Mouse (Mus musculus) spleen, postnatal 4 days (tissue): ENCODE measurements around the gene Adam26a.
"Not testable (repeated sequence)": the region's sequence is repeated elsewhere in the genome, so short reads cannot be mapped to it uniquely, and the experiment has no call there.

Source experiments
- DNase-seq, 2 experiments: peaks; one replicate each; pipeline ENCODE4 v3.0.0; 2022; ENCODE audit warnings: low spot score in 2 of 2

Gene Adam26a

DNA sequence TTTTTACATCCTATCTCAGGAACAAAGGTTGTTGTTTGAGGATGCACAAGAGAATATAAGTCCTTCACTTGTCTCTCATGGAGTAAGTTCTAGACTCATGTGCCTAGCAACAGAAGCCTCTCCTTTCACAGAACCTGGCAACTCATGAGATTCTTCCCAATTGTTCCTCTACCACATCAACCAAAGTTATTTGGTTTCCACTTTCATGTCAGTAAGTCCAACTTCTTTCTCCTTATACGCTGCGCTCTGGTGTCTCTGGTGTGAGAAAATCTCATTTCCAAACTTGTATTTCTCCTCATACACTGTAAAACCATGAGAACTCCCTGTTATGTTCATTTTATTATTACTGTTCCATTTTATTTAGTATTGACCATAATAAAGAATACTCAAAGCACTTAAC is at the start of gene Adam26a:
Gene Adam26a (minus strand): TSS at position 101 of the 400 bp plus-strand sequence.
- DNase-seq: not testable (repeated sequence)

DNA sequence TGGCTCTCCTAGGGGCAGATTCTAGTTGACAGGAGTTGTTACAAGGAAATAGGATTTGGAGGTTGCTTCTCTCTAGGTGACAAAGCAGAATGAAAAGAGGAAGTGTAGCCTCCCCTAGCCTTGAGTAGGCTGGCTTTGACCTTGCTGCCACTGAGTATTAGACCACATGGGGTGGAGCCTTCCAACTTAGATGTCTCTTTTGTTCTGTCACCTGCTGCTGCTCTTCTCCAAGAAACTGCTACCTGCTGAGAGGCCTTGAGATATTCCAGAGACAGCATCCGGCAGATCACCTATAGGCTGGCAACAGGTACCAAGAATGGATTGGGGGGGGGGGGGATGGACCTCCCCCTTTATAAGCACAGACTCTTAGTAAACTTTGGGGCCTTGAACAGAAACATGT is 39.5 kb upstream of the Adam26a start:
- DNase-seq: no peak

DNA sequence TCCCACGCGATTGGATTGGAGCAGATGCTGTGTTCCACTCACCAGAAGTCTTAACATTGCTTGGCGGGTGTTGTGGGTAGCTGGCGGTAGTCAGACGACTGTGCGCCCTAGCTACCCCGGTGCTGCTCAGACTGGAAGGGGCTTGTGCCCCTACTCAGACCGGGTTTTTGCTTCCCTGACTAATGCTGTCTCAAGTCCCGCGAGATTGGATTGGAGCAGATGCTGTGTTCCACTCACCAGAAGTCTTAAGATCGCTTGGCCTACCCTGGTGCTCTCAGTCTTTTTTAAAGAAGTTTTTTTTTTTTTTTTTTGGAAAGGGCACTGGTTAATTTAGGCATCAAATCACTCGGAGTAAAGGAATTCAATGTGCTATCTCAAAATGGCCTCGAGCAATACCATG is 27.1 kb upstream of the Adam26a start:
- DNase-seq: not testable (repeated sequence)

DNA sequence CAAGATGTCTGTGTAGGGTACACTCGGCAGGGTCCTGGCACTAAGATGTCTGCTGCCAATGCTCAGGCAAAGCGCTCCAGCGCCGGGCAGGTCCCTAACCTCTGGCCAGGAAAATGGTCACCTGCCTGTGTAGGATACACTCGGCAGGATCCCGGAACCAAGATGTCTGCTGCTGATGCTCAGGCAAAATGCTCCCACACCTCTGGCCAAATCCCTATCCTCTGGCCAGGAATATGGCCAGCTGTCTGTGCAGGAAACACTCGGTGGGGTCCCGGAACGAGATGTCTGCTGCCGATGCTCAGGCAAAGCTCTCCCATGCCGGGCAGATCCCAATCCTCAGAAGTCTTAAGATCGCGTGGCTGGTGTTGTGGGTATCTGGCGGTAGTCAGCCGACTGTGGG is 26.7 kb upstream of the Adam26a start:
- DNase-seq: not testable (repeated sequence)

DNA sequence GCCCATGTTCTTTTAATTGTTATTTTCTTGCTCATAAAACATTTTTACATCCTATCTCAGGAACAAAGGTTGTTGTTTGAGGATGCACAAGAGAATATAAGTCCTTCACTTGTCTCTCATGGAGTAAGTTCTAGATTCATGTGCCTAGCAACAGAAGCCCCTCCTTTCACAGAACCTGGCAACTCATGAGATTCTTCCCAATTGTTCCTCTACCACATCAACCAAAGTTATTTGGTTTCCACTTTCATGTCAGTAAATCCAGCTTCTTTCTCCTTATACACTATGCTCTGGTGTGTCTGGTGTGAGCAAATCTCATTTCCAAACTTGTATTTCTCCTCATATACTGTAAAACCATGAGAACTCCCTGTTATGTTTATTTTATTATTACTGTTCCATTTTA is 48.5 kb downstream of the Adam26a start, which contains the start of gene Adam26b:
Gene Adam26b (minus strand): TSS at position 101 of the 400 bp plus-strand sequence.
- DNase-seq: not testable (repeated sequence)
